In genomic region chr2:9443103-9443502, GRCm38 (mm10) we compare ENCODE assay signal across 19 mouse cellular contexts.
DNase-seq lines count a peak whose midpoint lies in the region; ATAC-seq and TF ChIP-seq lines count a peak whose summit lies in the region.
"Had no signal": no experiment of that assay in that cellular context is flagged by ENCODE, and none has a peak within 500 bp of the region (broad histone marks: within the 10 kb centered on the region; RNA-seq: fewer than 3 reads in every experiment).

No protein-coding gene starts in this region.

- intact Hi-C loops in left cerebral cortex, postnatal 4 days (cut with DNase I), result no loop called here

- H3K4me2 ChIP-seq in lung, embryonic 16.5 days (ENCODE audit: low read depth, low read length), result no peak overlapping the region
- H3K4me2 ChIP-seq in lung, postnatal 0 days (replicated peaks; ENCODE audit: low read depth, low read length), result no peak overlapping the region
- H3K4me2 ChIP-seq: embryonic facial prominence, embryonic 12.5 days; forebrain, embryonic 13.5 days; forebrain, embryonic 15.5 days had no signal

- H3K4me3 ChIP-seq in lung, embryonic 16.5 days (ENCODE audit: low read length), result no peak overlapping the region
- H3K4me3 ChIP-seq in lung, postnatal 0 days (ENCODE audit: low read depth, low read length), result no peak overlapping the region
- no peak overlapping the region for H3K4me3 ChIP-seq in ES-E14 (ENCODE audit: insufficient read depth in 1 of 2, low read depth in 1 of 2, low read length in 2 of 2, poor library complexity in 1 of 2, severe bottlenecking in 1 of 2)
- H3K4me3 ChIP-seq in thymus, adult 2 months (ENCODE audit: control insufficient read depth, insufficient read depth, low read length), result no peak overlapping the region
- H3K4me3 ChIP-seq: embryonic facial prominence, embryonic 10.5 days; embryonic facial prominence, embryonic 12.5 days; forebrain, embryonic 13.5 days; forebrain, embryonic 15.5 days had no signal

- H3K27ac ChIP-seq in lung, embryonic 16.5 days (ENCODE audit: low read length), result no peak overlapping the region
- H3K27ac ChIP-seq in lung, postnatal 0 days (ENCODE audit: low read length), result no peak overlapping the region
- no peak overlapping the region for H3K27ac ChIP-seq in ES-E14 (ENCODE audit: insufficient read depth, low read depth, low read length, poor library complexity, severe bottlenecking)
- H3K27ac ChIP-seq in thymus, adult 2 months (ENCODE audit: control insufficient read depth, insufficient read depth, low read length), result no peak overlapping the region
- H3K27ac ChIP-seq: embryonic facial prominence, embryonic 10.5 days; embryonic facial prominence, embryonic 12.5 days; forebrain, embryonic 13.5 days; forebrain, embryonic 15.5 days had no signal

- H3K9ac ChIP-seq in lung, embryonic 16.5 days (ENCODE audit: low read length), result no peak overlapping the region
- no peak overlapping the region for H3K9ac ChIP-seq in lung, postnatal 0 days (replicated peaks; ENCODE audit: low read depth)
- no peak overlapping the region for H3K9ac ChIP-seq in ES-E14 (ENCODE audit: insufficient read depth, low read depth, low read length, poor library complexity, severe bottlenecking)
- H3K9ac ChIP-seq: embryonic facial prominence, embryonic 12.5 days; forebrain, embryonic 13.5 days; forebrain, embryonic 15.5 days; forebrain, postnatal 0 days had no signal

- ATAC-seq in lung, embryonic 16.5 days (ENCODE audit: low read depth), result peak; percentile 28; the same call in 1 of the 2 replicates
- no peak for ATAC-seq in lung, postnatal 0 days
- ATAC-seq: forebrain, embryonic 13.5 days; forebrain, embryonic 15.5 days; forebrain, postnatal 0 days had no signal

- no peak for DNase-seq in lung, postnatal 0 days (ENCODE audit: low spot score)
- DNase-seq in ES-E14 (ENCODE audit: low read depth, low spot score) (peak; percentile 45), ZHBTc4 (ENCODE audit: low read depth, low spot score) (peak; percentile 89)
- DNase-seq in left cerebral cortex, postnatal 4 days, result no peak
- no peak for DNase-seq in thymus, adult 2 months
- DNase-seq: adrenal gland, adult 8-10 months; adrenal gland, postnatal 14 days; adrenal gland, postnatal 36 days; cerebellum, adult 11-12 months; cerebellum, adult 2 months; cerebellum, adult 9-10 months; cerebellum, postnatal 10 days; cerebellum, postnatal 25 days; forebrain, postnatal 0 days had no signal

- TF ChIP-seq CTCF in lung, postnatal 0 days (IDR thresholded peaks at IDR 0.05), result no peak
- no peak for TF ChIP-seq CTCF in thymus, adult 2 months (IDR thresholded peaks at IDR 0.05; ENCODE audit: borderline replicate concordance, control insufficient read depth, extremely low read depth, insufficient read depth, low read length, poor library complexity)

- no peak for TF ChIP-seq POLR2A in thymus, adult 2 months (IDR thresholded peaks at IDR 0.05; ENCODE audit: control insufficient read depth, extremely low read depth, insufficient read depth, low read length, poor library complexity)

- no peak for TF ChIP-seq EP300 in lung, postnatal 0 days (IDR thresholded peaks at IDR 0.05)

- H3K4me1 ChIP-seq in lung, embryonic 16.5 days (replicated peaks; ENCODE audit: control insufficient read depth, insufficient read depth, low read length), result peaks cover 3% of the 10 kb centered on the region; the same call in 1 of the 2 replicates
- no peaks in the 10 kb centered on the region for H3K4me1 ChIP-seq in lung, postnatal 0 days (ENCODE audit: insufficient read depth, low read depth, low read length)
- H3K4me1 ChIP-seq in ES-E14 (ENCODE audit: control insufficient read depth in 2 of 2, insufficient read depth in 2 of 2, low read length in 2 of 2, poor library complexity in 1 of 2), result no peaks in the 10 kb centered on the region
- H3K4me1 ChIP-seq in thymus, adult 2 months (replicated peaks; ENCODE audit: control insufficient read depth, insufficient read depth, low read length), result no peaks in the 10 kb centered on the region
- H3K4me1 ChIP-seq: embryonic facial prominence, embryonic 10.5 days; embryonic facial prominence, embryonic 12.5 days; forebrain, embryonic 13.5 days; forebrain, embryonic 15.5 days had no signal

- no peaks in the 10 kb centered on the region for H3K9me3 ChIP-seq in lung, embryonic 16.5 days (ENCODE audit: control insufficient read depth, low read length)
- H3K9me3 ChIP-seq in lung, postnatal 0 days (ENCODE audit: low read length), result no peaks in the 10 kb centered on the region
- no peaks in the 10 kb centered on the region for H3K9me3 ChIP-seq in ES-E14 (ENCODE audit: control insufficient read depth, insufficient read depth, low read depth, low read length)
- H3K9me3 ChIP-seq: embryonic facial prominence, embryonic 10.5 days; embryonic facial prominence, embryonic 12.5 days; forebrain, embryonic 13.5 days; forebrain, embryonic 15.5 days had no signal

- no peaks in the 10 kb centered on the region for H3K36me3 ChIP-seq in lung, embryonic 16.5 days (ENCODE audit: control insufficient read depth, insufficient read depth, low read length)
- no peaks in the 10 kb centered on the region for H3K36me3 ChIP-seq in lung, postnatal 0 days (ENCODE audit: insufficient read depth, low read length)
- H3K36me3 ChIP-seq in ES-E14 (ENCODE audit: control insufficient read depth, insufficient read depth, low read length, poor library complexity, severe bottlenecking), result no peaks in the 10 kb centered on the region
- H3K36me3 ChIP-seq in thymus, adult 2 months (ENCODE audit: control insufficient read depth, insufficient read depth, low read length), result no peaks in the 10 kb centered on the region
- H3K36me3 ChIP-seq: embryonic facial prominence, embryonic 10.5 days; embryonic facial prominence, embryonic 12.5 days; forebrain, embryonic 15.5 days had no signal

- in situ Hi-C loops in ES-E14 (cut with MboI; ENCODE audit: low sequenced_read_pairs in 2 of 2, unreplicated experiment in 2 of 2), result no loop called here

- no peaks in the 10 kb centered on the region for H3K27me3 ChIP-seq in lung, embryonic 16.5 days (ENCODE audit: control insufficient read depth, insufficient read depth, low read depth, low read length)
- no peaks in the 10 kb centered on the region for H3K27me3 ChIP-seq in lung, postnatal 0 days (replicated peaks; ENCODE audit: insufficient read depth, low read length)
- H3K27me3 ChIP-seq in thymus, adult 2 months (ENCODE audit: control insufficient read depth, insufficient read depth, low read length), result no peaks in the 10 kb centered on the region
- H3K27me3 ChIP-seq: embryonic facial prominence, embryonic 12.5 days; forebrain, embryonic 13.5 days; forebrain, embryonic 15.5 days had no signal

TF ChIP-seq in ES-E14, 5 proteins besides CTCF, POLR2A, EP300 and RAD21:
- no peak for TF ChIP-seq HCFC1 (IDR thresholded peaks at IDR 0.05; ENCODE audit: borderline replicate concordance, insufficient read depth, low read length)
- TF ChIP-seq MAFK (IDR thresholded peaks at IDR 0.05; ENCODE audit: insufficient read depth, low read depth, low read length), result no peak
- no peak for TF ChIP-seq CHD2 (IDR thresholded peaks at IDR 0.05; ENCODE audit: low read depth, low read length)
- no peak for TF ChIP-seq ZNF384 (IDR thresholded peaks at IDR 0.05; ENCODE audit: low read depth, low read length)
- no peak for TF ChIP-seq ZC3H11A (IDR thresholded peaks at IDR 0.05; ENCODE audit: borderline replicate concordance, low read depth, low read length)
TF ChIP-seq in ES-E14: peak in this region for 0.

Comparison
In these comparisons a context has a peak if more than half of its experiments do, and no peak if none do; other contexts are left out.
1. DNase-seq: peak in ES-E14 (single experiment) and ZHBTc4 (single experiment); none in lung, postnatal 0 days (single experiment), left cerebral cortex, postnatal 4 days (single experiment) and thymus, adult 2 months (single experiment).